Comparison of ENCODE assay signal across 7 mouse cellular contexts in genomic region chr1:180386951-180387749, GRCm38 (mm10). TPM values are rescaled to one million over a fixed set of nuclear protein-coding genes. Genes with fewer than 3 reads are reported as not detected.
DNase-seq lines count a peak whose midpoint lies in the region; ATAC-seq lines count a peak whose summit lies in the region.

No protein-coding gene starts in this region.

- ATAC-seq in limb, embryonic 11.5 days (ENCODE audit: insufficient number of reproducible peaks, low FRiP score, low TSS enrichment, low read depth) = peak; percentile 96
- ATAC-seq in midbrain, embryonic 14.5 days (ENCODE audit: low FRiP score, low TSS enrichment) = peak; percentile 96

- DNase-seq in adrenal gland, postnatal 10 days = peak; percentile 100
- DNase-seq in embryonic facial prominence, embryonic 10.5 days (ENCODE audit: low spot score) = peak; percentile 99
- DNase-seq in heart, adult 11 months = peak; percentile 100
- peak; percentile 99 for DNase-seq in kidney, adult 18-20 months
- DNase-seq in limb, embryonic 11.5 days (ENCODE audit: low spot score) = peak; percentile 100
- peak; percentile 97 for DNase-seq in midbrain, embryonic 14.5 days
- DNase-seq in spleen, adult 18-20 months = peak; percentile 97 to 98

- peak overlapping the region; percentile 60 for H3K4me3 ChIP-seq in embryonic facial prominence, embryonic 10.5 days
- H3K4me3 ChIP-seq in limb, embryonic 11.5 days (ENCODE audit: low read depth, low read length) = peak overlapping the region; percentile 30
- peak overlapping the region; percentile 39 for H3K4me3 ChIP-seq in midbrain, embryonic 14.5 days (replicated peaks; ENCODE audit: low read depth, low read length)

- H3K27ac ChIP-seq in embryonic facial prominence, embryonic 10.5 days (replicated peaks) = peak overlapping the region; percentile 85
- peak overlapping the region; percentile 10; the same call in 1 of the 2 replicates for H3K27ac ChIP-seq in limb, embryonic 11.5 days (replicated peaks; ENCODE audit: low read depth, low read length)
- H3K27ac ChIP-seq in midbrain, embryonic 14.5 days (replicated peaks; ENCODE audit: low read depth, low read length) = peak overlapping the region; percentile 46

- H3K4me2 ChIP-seq in limb, embryonic 11.5 days (ENCODE audit: low read depth, severe bottlenecking) = peak overlapping the region; percentile 54
- H3K4me2 ChIP-seq in midbrain, embryonic 14.5 days (ENCODE audit: low read length) = peak overlapping the region; percentile 73

- H3K4me1 ChIP-seq in embryonic facial prominence, embryonic 10.5 days = peaks cover 45% of the 10 kb centered on the region
- H3K4me1 ChIP-seq in limb, embryonic 11.5 days (ENCODE audit: control insufficient read depth, insufficient read depth, low read length) = peaks cover 5% of the 10 kb centered on the region; the same call in 1 of the 2 replicates
- peaks cover 10% of the 10 kb centered on the region; the same call in 1 of the 2 replicates for H3K4me1 ChIP-seq in midbrain, embryonic 14.5 days (ENCODE audit: control insufficient read depth, insufficient read depth, low read length)

- H3K9me3 ChIP-seq in embryonic facial prominence, embryonic 10.5 days = no peaks in the 10 kb centered on the region
- H3K9me3 ChIP-seq in limb, embryonic 11.5 days (ENCODE audit: control insufficient read depth, low read length) = no peaks in the 10 kb centered on the region
- no peaks in the 10 kb centered on the region for H3K9me3 ChIP-seq in midbrain, embryonic 14.5 days (ENCODE audit: control insufficient read depth, low read length)

- H3K27me3 ChIP-seq in embryonic facial prominence, embryonic 10.5 days (replicated peaks; ENCODE audit: low read depth, poor library complexity, severe bottlenecking) = no peaks in the 10 kb centered on the region
- H3K27me3 ChIP-seq in limb, embryonic 11.5 days (ENCODE audit: control insufficient read depth, insufficient read depth, low read length) = no peaks in the 10 kb centered on the region
- H3K27me3 ChIP-seq in midbrain, embryonic 14.5 days (ENCODE audit: control insufficient read depth, insufficient read depth, low read length) = no peaks in the 10 kb centered on the region

- WGBS in embryonic facial prominence, embryonic 10.5 days = 2% methylated on average over 27 of the region's 27 CpGs
- 3% methylated on average over 27 of the region's 27 CpGs for WGBS in limb, embryonic 11.5 days
- 2% methylated on average over 27 of the region's 27 CpGs for WGBS in midbrain, embryonic 14.5 days

- 0 out of 2 replicates have a peak, but pooled peaks cover 2% of the 10 kb centered on the region for H3K36me3 ChIP-seq in embryonic facial prominence, embryonic 10.5 days (replicated peaks)
- H3K36me3 ChIP-seq in limb, embryonic 11.5 days (ENCODE audit: control insufficient read depth, insufficient read depth, low read length) = no peaks in the 10 kb centered on the region
- H3K36me3 ChIP-seq in midbrain, embryonic 14.5 days (ENCODE audit: control insufficient read depth, insufficient read depth, low read length) = no peaks in the 10 kb centered on the region

- H3K9ac ChIP-seq in limb, embryonic 11.5 days (ENCODE audit: low read length) = peak overlapping the region; percentile 56
- H3K9ac ChIP-seq in midbrain, embryonic 14.5 days (replicated peaks; ENCODE audit: low read length) = peak overlapping the region; percentile 36; the same call in 1 of the 2 replicates

RNA-seq across cellular contexts. Expression of gene Itpkb, which starts 56.9 kb away (rescaled TPM):
- total RNA-seq in adrenal gland, postnatal 10 days (2021) = 10 to 100 TPM; 59.2 to 73.0 TPM
- 4.9 and 6.2 TPM in 2 replicates for polyA plus RNA-seq in embryonic facial prominence, embryonic 10.5 days (2016; fragmentation: Nextera tagmentation; extraction: Ambion mirVana)
- 7.1 and 7.2 TPM in 2 replicates for polyA plus RNA-seq in limb, embryonic 11.5 days (2014; fragmentation: Nextera tagmentation; extraction: Ambion mirVana)
- 1.8 and 1.9 TPM in 2 replicates for polyA plus RNA-seq in midbrain, embryonic 14.5 days (2014; fragmentation: Nextera tagmentation; extraction: Ambion mirVana)

Comparison
In these comparisons a context has a peak if more than half of its experiments do, and no peak if none do; other contexts are left out.
1. Peak in every context shown above with its lines: DNase-seq, ATAC-seq, H3K4me3 ChIP-seq and H3K27ac ChIP-seq.
2. H3K27ac ChIP-seq: peak in every context shown above with its lines; median percentile 85 in embryonic facial prominence, embryonic 10.5 days; 46 in midbrain, embryonic 14.5 days; 10 in limb, embryonic 11.5 days.